Mouse (Mus musculus): ENCODE measurements around the gene Sc5d.

Gene Sc5d

DNA sequence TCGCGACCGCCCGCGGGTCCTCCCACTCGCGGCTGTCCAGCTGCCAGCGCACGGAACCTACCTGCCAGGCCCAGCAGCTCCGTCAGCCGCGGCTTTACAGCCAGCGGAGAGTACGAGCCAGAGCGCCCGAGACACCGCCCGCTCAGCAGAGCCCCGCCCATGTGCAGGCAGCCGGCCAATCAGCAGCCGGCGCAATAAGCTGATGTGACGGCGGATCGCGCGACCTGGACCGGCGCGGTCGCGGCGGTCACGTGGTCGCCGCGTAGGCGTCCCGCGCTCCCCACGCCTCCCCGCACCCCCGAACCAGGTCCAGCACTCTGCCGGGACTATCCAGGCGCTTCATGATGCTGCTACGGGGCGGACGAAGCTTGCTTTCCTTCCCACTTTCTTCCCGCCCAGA is at the start of gene Sc5d:
Gene Sc5d, minus strand, starts transcription at position 112 of the 400 bp plus-strand sequence.
- peak; percentile 96 for DNase-seq

DNA sequence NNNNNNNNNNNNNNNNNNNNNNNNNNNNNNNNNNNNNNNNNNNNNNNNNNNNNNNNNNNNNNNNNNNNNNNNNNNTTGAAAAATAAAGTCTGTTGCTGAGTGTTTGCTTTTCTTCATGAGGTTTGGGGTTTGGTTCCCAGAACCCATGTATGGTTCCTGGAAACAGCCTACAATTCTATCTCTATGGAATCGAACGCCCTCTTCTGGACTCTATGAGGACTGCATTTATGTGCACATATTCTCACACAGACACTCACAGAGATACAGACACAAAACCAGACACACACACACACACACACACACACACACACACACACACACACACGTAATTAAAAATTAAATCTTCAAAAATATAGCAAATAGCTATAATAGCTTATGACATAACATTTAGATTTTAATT is 47.3 kb upstream of the Sc5d start:
- no peak for DNase-seq

DNA sequence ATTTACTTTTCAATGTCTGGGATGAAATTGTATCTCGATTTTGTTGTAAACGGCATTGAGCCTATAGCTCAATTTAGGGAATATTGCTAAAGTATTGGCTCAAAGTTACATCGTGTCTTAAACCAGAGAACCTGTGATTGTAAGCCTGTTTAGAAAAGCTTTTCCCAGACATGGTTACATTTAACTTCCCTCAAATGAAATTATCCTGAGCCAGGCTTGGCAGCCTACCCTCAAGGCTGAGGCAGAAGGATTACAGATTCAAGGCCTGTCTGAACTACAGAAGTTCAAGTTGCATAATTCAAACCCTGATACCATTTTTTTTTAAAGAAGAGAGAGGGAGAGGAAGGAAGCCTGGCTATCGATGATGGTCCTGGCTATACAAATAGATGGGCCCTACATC is 39.8 kb upstream of the Sc5d start:
- DNase-seq = no peak

DNA sequence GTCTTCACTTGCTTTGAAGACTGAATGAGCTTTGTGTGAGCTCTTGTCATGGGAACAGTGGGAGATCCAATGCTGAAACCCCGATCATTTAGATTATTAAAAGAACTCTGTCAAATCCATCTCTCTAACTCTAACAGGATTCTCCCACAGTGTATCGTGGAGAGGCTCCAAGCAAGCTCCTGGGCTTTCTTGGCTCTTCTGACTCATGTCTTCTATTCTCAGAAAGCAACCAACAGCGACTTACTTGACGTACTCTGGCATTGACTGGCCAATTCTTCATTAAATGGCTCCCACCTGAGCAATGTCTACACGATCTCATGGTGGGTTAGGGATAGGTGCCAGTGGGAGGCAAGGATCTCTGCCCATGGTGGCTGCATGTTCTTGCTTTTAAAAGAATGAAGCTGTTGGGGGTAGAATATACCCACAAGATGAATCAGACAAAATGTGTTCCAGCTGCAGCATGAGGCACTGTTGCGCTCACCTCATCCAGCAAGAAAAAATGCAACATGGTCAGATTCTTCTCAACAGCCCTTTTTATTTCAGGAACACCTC is 37.1 kb upstream of the Sc5d start:
- DNase-seq = no peak

DNA sequence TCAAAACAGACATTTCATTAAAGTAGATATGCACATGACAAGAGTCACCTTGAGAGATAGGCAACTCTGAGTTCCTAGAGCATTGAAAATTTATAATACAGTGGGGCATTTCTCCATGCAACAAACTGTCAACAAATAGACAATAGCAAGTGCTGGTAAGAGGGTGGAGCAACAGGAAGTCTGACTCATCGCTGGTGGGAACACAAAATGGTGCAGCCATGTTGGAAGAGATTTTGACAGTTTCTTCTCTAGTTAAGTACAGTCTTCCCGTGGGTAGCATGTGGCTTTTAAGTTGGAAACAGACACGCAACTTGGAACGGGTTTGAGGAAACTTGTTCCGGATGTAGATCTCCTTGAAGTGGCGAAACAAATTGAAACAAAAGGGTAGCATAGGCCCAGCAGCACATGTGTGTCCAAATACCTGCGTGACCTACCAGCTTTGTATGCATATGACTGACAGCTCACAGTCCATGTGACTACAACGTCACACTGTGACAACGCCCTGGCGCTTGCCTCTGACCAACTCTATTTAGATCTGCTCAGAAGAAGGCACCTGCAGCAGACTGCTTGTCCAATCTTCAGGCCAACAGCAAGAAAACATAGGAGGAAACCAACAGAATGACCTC is 32.4 kb upstream of the Sc5d start:
- DNase-seq = no peak

DNA sequence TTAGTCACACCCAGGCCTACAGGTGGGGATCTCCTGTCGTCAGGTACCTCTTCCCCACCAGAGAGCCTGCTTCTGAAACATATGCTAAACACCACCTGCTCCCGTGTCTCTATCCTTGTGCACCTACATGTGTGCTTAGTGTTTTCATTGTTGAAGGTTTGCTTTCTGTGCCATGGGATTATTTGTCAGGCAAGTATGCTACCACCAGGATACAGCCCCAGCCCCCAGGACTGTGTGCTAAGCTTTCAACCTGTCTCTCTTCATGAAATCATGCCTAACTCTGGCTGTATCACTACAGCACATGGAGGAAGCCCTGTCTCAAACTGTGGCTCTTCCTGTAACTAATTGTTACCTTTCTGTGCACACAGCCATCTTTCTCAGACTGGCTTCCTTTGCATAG is 30.1 kb upstream of the Sc5d start:
- no peak for DNase-seq

DNA sequence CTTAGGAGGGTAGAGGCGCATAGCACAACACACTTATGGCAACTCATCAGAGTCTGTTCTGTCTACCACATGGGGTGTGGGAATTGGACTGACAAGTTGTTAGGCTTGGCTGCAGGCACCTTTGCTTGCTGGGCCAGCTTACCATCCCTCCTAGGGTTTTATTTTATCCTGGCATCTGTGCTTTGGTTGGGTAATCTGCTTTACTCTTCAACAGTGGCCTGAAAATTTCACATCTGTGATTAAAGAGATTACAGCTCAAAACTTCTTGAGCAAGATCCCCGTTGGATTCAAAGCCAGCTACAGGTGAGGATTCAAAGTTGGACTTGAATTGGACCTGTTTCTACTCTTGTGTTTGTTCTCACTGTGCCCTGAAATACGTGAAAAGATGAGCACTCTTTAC is 29.5 kb upstream of the Sc5d start:
- no peak for DNase-seq

DNA sequence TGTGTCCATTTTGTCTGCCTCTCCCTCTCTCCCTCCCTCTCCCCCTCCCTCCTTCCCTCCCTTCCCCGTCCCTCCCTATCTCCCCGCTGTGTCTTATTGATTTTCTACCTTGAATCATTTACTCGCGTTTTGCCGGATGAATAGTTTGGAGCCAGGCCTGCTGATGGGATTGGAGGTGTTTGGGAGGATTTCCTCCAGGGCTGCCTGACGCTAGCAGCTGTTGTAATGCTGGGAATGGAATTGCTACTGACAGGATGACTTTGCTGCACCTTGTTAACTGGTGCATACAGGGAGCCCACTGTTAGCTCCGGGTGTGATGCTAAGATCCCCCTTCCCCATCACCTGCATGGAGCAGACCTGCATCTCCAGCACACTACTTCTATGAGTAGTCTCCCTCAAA is 29.0 kb upstream of the Sc5d start:
- DNase-seq = no peak

DNA sequence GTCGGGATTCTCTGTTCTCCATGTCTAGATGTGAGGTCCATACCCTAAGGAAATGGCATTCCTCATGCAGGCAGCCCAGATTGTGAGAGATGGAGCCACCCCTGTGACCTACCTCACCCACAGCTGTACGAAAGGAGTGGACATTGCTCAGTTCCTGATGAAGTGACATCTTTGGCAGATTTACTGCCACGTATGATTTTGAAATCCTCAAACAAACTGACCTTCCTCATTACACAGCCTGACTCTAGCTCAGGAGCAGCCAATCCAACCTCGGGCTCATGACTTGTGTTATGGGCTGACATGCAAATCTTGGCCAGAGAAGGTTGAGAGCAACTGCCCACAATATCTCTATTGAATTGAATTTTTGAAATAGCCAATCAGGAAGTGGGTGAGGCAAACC is 15.6 kb upstream of the Sc5d start:
- no peak for DNase-seq

DNA sequence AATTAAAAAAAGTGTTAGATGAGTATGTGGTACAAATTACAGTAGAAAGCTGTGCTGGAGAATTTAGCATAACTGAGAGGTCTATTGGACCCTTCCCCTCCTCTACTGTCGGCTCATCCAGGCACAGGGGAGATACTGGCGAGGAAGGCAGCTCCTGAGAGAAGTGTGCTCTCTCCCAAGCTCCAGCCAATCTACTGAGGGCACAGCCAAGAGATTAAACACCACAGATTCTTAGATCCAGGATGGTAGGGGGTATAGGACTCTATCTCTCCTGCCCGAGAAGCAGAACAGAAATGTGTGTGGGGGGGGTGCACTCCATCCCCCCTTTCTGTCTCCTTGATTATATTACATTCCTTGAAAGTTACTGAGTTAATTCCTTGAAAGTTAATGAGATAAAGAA is 14.0 kb upstream of the Sc5d start:
- no peak for DNase-seq

DNA sequence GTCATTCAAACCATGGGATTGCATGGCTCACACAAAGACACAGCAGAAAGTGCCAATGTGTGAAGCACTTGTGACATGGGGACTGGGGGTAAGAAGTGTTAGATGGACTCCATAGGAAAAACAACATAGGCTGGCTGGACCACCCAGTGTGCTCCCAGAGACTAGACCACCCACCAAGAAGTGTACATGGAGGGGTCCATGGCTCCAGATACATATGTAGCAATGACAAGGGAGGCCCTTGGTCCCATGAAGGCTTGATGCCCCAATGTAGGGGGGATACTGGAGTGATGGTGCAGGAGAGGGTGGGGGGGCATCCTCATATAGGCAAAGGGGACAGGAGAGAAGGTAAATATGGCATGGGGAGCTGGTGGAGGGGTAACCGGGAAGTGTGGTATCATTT is 13.6 kb upstream of the Sc5d start:
- DNase-seq = no peak

DNA sequence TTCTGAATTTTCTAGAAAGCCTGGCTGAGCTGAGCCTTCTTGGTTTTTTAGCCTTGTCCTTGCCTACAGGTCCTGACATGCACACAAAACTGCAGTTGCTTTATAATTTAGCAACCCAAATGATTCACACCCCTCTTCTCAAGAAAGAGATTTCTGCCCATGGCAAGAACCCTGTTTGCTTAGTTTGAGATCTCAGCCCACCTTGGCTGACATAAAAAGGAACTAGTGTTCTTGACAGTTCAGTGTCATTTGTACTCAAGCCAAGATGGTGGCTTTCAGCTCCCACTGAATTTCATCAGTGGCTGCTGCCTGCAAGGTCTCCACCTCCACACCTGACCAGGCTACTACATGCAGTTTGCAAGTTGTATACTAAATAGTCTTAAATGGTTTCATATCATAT is 13.1 kb upstream of the Sc5d start:
- no peak for DNase-seq

DNA sequence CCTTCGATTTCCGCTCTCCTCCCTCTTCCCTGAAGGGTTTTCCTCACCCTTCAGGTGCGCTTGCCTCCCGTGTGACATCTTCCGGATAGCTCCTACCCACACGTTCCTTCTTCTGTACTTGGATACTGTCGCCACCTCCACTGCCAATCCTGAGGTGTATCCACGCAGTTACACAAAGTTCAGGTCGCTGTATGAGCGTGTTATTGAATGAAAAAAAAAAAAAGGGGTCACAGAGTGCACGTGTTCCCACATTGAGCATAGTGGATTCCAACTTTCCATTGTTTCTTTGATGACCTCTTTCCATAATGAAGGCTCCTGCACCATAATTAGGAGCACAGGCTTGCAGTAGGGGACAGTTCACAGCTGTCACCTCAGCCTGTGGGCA is 11.7 kb upstream of the Sc5d start:
- no peak for DNase-seq

DNA sequence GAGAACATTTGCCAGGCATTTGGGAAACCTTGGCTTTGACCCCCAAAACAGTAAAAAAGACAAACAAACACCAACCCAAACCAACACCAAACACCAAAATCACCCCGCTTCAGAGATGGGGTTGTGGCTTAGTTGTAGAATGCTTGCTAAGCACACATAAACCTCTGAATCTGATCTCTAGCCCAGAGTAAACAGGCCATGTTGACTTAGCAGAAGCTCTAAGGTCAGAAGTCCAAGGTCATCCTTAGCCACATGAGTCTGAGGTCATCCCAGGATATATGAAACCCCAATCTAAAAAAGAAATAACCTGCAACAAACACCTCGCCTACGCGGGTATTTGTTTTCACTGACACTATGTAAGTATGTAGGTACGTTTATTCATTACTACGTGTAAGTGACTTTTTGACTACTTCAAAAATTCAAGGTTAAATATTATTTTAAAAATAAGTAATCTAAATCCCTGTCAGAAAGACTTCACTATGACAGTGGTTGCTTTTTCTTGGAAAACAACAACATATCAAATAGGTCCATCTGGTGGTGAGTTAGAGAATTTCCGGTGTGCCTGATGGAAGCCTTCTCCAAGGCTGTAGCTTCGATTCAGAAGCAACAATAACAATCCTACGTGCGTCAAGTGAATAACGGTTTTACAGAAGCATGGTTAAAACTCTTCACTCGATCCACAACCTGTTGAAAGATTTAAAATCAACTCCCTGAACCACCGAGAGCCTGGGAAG is 11.1 kb upstream of the Sc5d start:
- peak; percentile 35 for DNase-seq

DNA sequence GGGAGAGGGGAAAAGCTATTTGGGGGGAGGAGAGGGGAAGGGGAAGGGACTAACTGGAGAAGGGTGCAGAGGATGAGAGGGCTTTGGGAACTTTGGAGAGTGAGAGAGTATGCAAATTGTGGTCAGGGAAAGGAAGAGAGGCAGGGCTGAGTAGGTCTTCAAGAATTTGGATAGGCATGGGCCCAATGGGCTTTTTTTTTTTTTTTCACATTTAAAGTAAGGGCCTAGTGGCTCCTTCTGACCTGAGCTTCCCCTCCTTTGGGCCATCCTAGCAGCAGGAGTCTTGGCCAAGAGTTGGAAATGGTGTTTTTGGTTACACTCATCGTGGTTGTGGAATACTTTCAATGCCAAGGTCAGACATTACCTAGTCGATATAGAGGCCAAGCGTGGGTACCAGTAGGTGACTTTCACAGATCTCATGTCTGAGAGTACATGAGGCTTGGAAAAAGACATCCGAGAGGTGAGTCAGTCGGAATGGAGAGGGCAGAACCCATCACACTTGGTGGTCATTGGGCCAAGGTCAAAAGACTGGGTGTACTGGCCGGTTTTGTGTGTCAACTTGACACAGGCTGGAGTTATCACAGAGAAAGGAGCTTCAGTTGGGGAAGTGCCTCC is 9.7 kb upstream of the Sc5d start:
- no peak for DNase-seq

DNA sequence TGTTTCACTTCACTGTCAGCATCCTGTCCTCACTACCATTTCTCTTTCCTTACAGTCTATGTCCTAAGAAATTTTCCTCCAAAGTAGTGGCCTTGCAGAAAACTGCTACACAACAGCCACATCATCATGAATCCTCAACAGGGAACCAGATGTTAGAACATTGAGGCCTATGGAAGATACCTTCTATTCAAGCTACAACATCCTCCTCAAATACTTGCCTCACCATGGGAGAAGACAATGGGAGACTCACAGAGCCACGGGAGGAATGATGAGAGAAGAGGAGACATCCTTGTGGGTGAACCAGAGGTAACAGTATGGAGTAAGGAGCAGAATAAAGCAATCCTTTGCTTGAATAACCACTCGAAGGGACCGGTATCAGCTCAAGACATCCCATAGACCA is 9.1 kb upstream of the Sc5d start:
- DNase-seq = no peak

DNA sequence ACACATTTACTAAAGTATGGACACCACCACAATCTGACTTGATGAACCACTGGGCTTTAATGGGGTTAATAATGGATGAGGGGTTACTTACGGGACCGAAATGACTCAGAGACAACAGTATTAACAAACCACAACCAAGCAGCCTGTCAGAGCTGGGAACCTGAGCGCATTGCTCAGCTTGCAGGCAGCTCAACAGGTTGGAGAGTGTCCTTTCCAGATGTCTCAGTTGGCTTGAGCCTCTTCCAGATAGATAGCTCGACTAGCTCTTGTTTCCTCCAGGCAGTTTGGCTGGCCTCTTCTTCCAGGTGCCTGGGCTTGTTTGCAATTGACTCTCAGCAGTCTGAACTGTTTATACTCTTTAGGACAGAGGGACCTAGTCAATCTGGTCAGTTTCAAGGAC is 8.6 kb upstream of the Sc5d start:
- no peak for DNase-seq

DNA sequence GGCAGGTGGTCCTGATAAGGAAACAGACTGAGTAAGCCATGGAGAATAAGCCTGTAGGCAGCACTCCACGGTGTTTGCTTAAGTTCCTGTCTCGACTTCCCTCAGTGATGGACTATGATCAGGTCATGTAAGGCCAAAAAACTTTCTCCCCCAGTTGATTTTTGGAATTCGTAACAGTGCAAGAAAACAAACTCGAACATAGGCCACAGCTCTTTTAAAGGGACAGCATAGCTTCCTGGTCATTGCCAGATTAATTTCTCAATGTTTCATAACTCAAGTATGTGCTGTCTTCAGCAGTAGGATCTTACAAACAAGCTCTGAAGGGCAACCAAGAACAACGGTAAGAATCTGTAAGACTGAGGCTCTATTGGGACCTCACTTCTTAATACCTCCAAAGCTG is 7.4 kb upstream of the Sc5d start:
- no peak for DNase-seq

DNA sequence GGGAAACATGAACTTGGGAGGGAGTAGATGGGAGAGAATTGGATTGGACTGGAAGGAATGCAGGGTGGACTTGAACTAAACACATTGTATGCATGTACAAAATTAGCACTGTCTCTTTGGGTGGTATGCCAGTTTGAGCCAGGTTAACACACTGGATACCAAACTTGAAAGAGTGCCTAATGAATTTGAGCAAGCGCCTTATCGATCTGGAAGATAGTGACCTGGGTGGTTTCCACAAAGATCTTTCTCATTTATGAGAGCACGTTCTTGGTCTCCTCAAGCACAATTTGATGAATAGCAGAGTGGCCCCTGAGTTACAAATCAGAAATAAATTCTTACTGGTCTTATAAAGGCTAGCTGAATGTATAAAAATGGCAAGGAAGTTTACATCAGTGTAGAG is 6.6 kb upstream of the Sc5d start:
- DNase-seq = no peak

DNA sequence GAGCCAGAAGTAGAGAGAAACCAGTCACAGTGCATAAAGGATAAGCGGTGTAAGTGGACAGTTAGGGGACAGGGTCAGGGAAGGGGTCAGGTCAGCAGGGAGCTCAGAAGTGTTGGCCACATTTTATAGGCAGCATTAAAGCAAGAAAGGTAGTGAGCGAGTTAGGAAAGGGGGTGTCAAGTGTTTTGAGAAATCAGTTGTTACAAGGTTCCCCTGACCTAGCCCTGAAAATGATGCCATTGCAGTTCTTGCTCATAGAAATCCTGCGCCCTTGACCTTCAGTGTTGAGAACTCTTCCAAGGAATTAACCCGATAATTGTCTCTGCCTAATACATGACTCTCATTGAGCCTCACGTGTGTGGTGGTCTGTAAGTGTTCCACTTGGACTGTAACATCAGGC is 6.0 kb upstream of the Sc5d start:
- DNase-seq = no peak

DNA sequence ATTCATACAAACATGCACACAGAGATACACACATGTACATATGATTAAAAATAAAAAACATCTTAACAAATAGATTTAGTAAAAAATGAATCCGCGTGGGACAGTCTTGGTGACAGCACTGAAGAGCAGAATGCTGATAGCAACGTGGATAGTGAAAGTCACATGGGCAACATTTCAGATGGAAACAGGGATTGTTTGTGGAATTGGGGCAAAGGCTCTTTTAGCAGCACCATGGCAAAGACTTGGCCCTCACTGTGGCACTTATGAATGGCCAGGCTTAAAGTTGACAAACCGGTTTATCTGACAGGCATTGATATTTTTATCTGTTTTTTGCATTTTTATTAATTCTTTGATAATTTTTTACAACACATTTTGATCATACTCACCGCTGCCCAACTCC is 4.3 kb upstream of the Sc5d start:
- no peak for DNase-seq

DNA sequence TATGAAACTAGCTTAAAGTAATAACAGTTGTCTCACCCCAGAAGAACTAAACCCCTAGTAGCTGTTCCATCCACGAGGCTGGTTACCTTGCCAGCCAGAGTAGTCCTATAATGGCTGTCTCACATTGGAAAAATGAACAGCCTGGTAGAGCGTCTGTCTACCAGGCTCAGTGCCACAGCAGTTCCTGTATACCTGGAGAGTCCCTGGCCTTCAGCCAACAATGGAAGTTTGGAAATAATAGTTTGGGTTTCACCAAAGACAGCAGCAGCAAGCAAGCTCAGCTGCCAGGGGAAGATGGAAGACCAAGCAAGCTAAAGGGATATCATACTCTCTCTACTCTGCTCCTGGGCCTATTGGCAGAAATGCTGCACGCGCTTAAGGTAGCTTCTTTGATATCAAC is 1.3 kb upstream of the Sc5d start:
- DNase-seq = no peak

DNA sequence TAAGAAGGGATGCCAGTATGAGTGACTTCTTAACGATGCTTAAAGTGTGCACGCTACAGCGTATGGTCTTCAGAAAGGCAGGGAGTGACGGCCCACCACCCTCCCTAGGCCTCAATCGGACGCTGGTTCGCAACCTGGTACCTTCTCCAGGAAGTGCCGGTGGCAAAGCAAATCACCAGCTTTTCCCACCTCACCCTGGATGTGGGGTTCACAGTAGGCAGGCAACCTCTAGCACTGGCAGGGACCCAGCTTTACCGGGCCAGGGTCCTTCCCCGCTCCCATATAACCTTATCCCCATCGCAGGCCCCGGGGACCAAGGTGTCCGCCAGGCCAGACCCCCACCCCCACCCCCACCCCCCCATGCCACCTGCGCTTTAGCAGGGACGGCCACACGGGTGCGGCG is 346 bp downstream of the Sc5d start:
- DNase-seq = no peak

DNA sequence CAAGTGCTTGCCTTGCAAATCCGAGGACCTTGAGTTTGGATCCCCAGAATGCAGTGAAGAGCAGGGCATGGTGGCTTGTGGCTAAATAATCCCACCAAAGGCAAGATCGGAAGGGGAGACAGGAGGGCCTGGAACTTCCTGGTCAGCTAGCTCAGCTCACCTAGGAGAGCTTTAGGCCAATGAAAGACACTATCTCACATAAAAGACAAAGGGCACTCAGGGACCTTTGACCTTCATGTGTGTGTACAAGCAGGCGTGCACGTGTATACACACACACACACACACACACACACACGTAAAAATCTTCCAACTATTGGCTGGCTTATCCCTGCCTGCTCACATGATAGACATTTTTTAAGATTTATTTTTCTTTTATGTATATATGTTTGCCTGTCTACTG is 3.6 kb downstream of the Sc5d start:
- no peak for DNase-seq
